Mouse (Mus musculus) forebrain, embryonic 11.5 days (tissue): Measurements from ENCODE around the gene Cdc42. TPM values are rescaled to one million over a fixed set of nuclear protein-coding genes. Genes with fewer than 3 reads are reported as not detected.

Experiments
- ATAC-seq: fragments of 200-750 bp; cut with Nextera tagmentation; replicated peaks from 2 replicates; pipeline ENCODE4 v1.8.0; 2017; ENCODE audit warnings: moderate TSS enrichment; ENCODE audit not compliant: low FRiP score
- DNase-seq: peaks from one replicate; pipeline ENCODE4 v3.0.0-alpha.2; 2017; ENCODE audit warnings: low spot score
- H3K27ac ChIP-seq: fragments of 300-500 bp; sonication (generic); 2 replicates; pipeline ENCODE4 v1.5.1; 2014; ENCODE audit warnings: low read depth, low read length
- H3K27me3 ChIP-seq: fragments of 300-500 bp; sonication (generic); 2 replicates; pipeline ENCODE4 v1.6.1; 2014; ENCODE audit warnings: mild to moderate bottlenecking, low read length, mixed read lengths; ENCODE audit not compliant: control insufficient read depth, insufficient read depth
- H3K36me3 ChIP-seq: fragments of 300-500 bp; sonication (generic); 2 replicates; pipeline ENCODE4 v1.6.1; 2014; ENCODE audit warnings: mild to moderate bottlenecking, low read length, moderate library complexity, mixed read lengths; ENCODE audit not compliant: control insufficient read depth, insufficient read depth
- H3K4me1 ChIP-seq: fragments of 300-500 bp; sonication (generic); replicated peaks from 2 replicates; pipeline ENCODE4 v1.6.1; 2014; ENCODE audit warnings: low read length, mixed read lengths; ENCODE audit not compliant: control insufficient read depth, insufficient read depth
- H3K4me2 ChIP-seq: fragments of 300-500 bp; sonication (generic); 2 replicates; pipeline ENCODE4 v1.6.1; 2014; ENCODE audit warnings: low read depth, mild to moderate bottlenecking, low read length, moderate library complexity, mixed read lengths; ENCODE audit not compliant: severe bottlenecking
- H3K4me3 ChIP-seq: fragments of 300-500 bp; sonication (generic); 2 replicates; pipeline ENCODE4 v1.5.1; 2014; ENCODE audit warnings: low read depth, low read length
- H3K9ac ChIP-seq: fragments of 300-500 bp; sonication (generic); 2 replicates; pipeline ENCODE4 v1.6.1; 2014; ENCODE audit warnings: low read length
- H3K9me3 ChIP-seq: fragments of 300-500 bp; sonication (generic); 2 replicates; pipeline ENCODE4 v1.6.1; 2016; ENCODE audit warnings: low read length, mixed read lengths; ENCODE audit not compliant: control insufficient read depth
- WGBS: fragments of 180-500 bp; shearing (Covaris S2); extraction: QIAGEN DNeasy Blood & Tissue Kit; methylation state at CpG from one replicate; pipeline ENCODE4 v1.1.7; 2014; 5-methylcytosine and 5-hydroxymethylcytosine counted together
- polyA plus RNA-seq: library from polyadenylated mRNA; unstranded; fragments of >200 nt; fragmentation: Nextera tagmentation; extraction: Ambion mirVana; gene quantifications from 2 replicates; pipeline ENCODE4 v1.2.1, GENCODE M21; 2014

Cdc42 gene
- polyA plus RNA-seq, 1 experiment from 2014 or later, result 623 TPM

GRCm38 (mm10) chr4:137313511-137313910 lies 44.0 kb downstream of the Cdc42 start:
- Histone ChIP-seq H3K27me3 (no peaks in the 10 kb centered on the region), H3K36me3 (no peaks in the 10 kb centered on the region; the same call in 1 of the 2 replicates), H3K9ac (no peak overlapping the region), H3K27ac (no peak overlapping the region), H3K4me2 (no peak overlapping the region), H3K4me3 (no peak overlapping the region), H3K9me3 (no peaks in the 10 kb centered on the region), H3K4me1 (no peaks in the 10 kb centered on the region)
- DNase-seq, result no peak
- no peak for ATAC-seq
- WGBS, result 67% methylated on average over 2 of the region's 2 CpGs

GRCm38 (mm10) chr4:137308377-137308776 lies 49.1 kb downstream of the Cdc42 start:
- Histone ChIP-seq H3K4me1 (no peaks in the 10 kb centered on the region), H3K9ac (no peak overlapping the region), H3K4me3 (no peak overlapping the region), H3K27ac (no peak overlapping the region), H3K9me3 (no peaks in the 10 kb centered on the region), H3K27me3 (no peaks in the 10 kb centered on the region), H3K36me3 (no peaks in the 10 kb centered on the region), H3K4me2 (no peak overlapping the region)
- ATAC-seq, result no peak
- no peak for DNase-seq
- 67% methylated on average over 5 of the region's 5 CpGs for WGBS

GRCm38 (mm10) chr4:137306991-137307706 lies 50.4 kb downstream of the Cdc42 start:
- DNase-seq (peak; percentile 48), ATAC-seq (no peak)
- WGBS, result 86% methylated on average over 19 of the region's 19 CpGs
- H3K27ac ChIP-seq, result no peak overlapping the region
- H3K4me3 ChIP-seq, result no peak overlapping the region
- H3K4me2 ChIP-seq, result no peak overlapping the region
- no peaks in the 10 kb centered on the region for H3K9me3 ChIP-seq
- H3K9ac ChIP-seq, result no peak overlapping the region
- no peaks in the 10 kb centered on the region for H3K4me1 ChIP-seq
- no peaks in the 10 kb centered on the region for H3K27me3 ChIP-seq
- H3K36me3 ChIP-seq, result no peaks in the 10 kb centered on the region

GRCm38 (mm10) chr4:137306577-137306888 lies 51.0 kb downstream of the Cdc42 start:
- H3K9me3 ChIP-seq, result no peaks in the 10 kb centered on the region
- H3K4me3 ChIP-seq, result no peak overlapping the region
- no peak overlapping the region for H3K27ac ChIP-seq
- H3K36me3 ChIP-seq, result no peaks in the 10 kb centered on the region
- ATAC-seq (no peak), DNase-seq (no peak)
- WGBS, result 75% methylated on average over 8 of the region's 8 CpGs
- H3K4me2 ChIP-seq, result no peak overlapping the region
- H3K27me3 ChIP-seq, result no peaks in the 10 kb centered on the region
- H3K4me1 ChIP-seq, result 0 out of 2 replicates have a peak, but pooled peaks cover 2% of the 10 kb centered on the region
- H3K9ac ChIP-seq, result no peak overlapping the region

GRCm38 (mm10) chr4:137305831-137306576 lies 51.5 kb downstream of the Cdc42 start:
- DNase-seq (peak; percentile 45), ATAC-seq (no peak)
- no peak overlapping the region for H3K4me2 ChIP-seq
- H3K4me3 ChIP-seq, result no peak overlapping the region
- no peaks in the 10 kb centered on the region for H3K9me3 ChIP-seq
- no peaks in the 10 kb centered on the region for H3K27me3 ChIP-seq
- no peak overlapping the region for H3K27ac ChIP-seq
- H3K36me3 ChIP-seq, result no peaks in the 10 kb centered on the region
- WGBS, result 86% methylated on average over 13 of the region's 13 CpGs
- H3K9ac ChIP-seq, result no peak overlapping the region
- H3K4me1 ChIP-seq, result 0 out of 2 replicates have a peak, but pooled peaks cover 2% of the 10 kb centered on the region

- 0 out of 2 replicates have a peak, but pooled peaks cover 2% of the 10 kb centered on the region for H3K4me1 ChIP-seq
- H3K9me3 ChIP-seq, result no peaks in the 10 kb centered on the region
- H3K27me3 ChIP-seq, result no peaks in the 10 kb centered on the region
- DNase-seq (peak; percentile 35), ATAC-seq (no peak)
- H3K4me3 ChIP-seq, result no peak overlapping the region
- no peak overlapping the region for H3K9ac ChIP-seq
- 93% methylated on average over 7 of the region's 7 CpGs for WGBS
- no peaks in the 10 kb centered on the region for H3K36me3 ChIP-seq
- no peak overlapping the region for H3K27ac ChIP-seq
- H3K4me2 ChIP-seq, result no peak overlapping the region
Measured at GRCm38 (mm10) chr4:137305066-137305465, 52.5 kb downstream of the Cdc42 start.

- DNase-seq, result no peak
- Histone ChIP-seq H3K9ac (no peak overlapping the region), H3K9me3 (no peaks in the 10 kb centered on the region), H3K27ac (no peak overlapping the region), H3K4me3 (no peak overlapping the region), H3K36me3 (no peaks in the 10 kb centered on the region), H3K27me3 (no peaks in the 10 kb centered on the region), H3K4me1 (0 out of 2 replicates have a peak, but pooled peaks cover 2% of the 10 kb centered on the region), H3K4me2 (no peak overlapping the region)
- no peak for ATAC-seq
- WGBS, result 95% methylated on average over 7 of the region's 7 CpGs
Measured at GRCm38 (mm10) chr4:137304106-137304505, 53.4 kb downstream of the Cdc42 start.

- 0 out of 2 replicates have a peak, but pooled peaks cover 2% of the 10 kb centered on the region for H3K4me1 ChIP-seq
- no peaks in the 10 kb centered on the region for H3K27me3 ChIP-seq
- 50% methylated on average over 16 of the region's 16 CpGs for WGBS
- H3K4me3 ChIP-seq, result no peak overlapping the region
- no peaks in the 10 kb centered on the region for H3K9me3 ChIP-seq
- no peaks in the 10 kb centered on the region for H3K36me3 ChIP-seq
- no peak overlapping the region for H3K9ac ChIP-seq
- ATAC-seq (no peak), DNase-seq (no peak)
- no peak overlapping the region for H3K27ac ChIP-seq
- H3K4me2 ChIP-seq, result no peak overlapping the region
Measured at GRCm38 (mm10) chr4:137301635-137302034, 55.9 kb downstream of the Cdc42 start.
